Mouse (Mus musculus) cerebral cortex, adult 2 months (tissue): ENCODE results near the gene Eif2s3y.

Source experiments
- WGBS: fragments of 180-500 bp; shearing (Covaris S2); methylation state at CpG from one replicate; pipeline ENCODE4 v1.1.7; 2018; 5-methylcytosine and 5-hydroxymethylcytosine counted together

Gene Eif2s3y

GRCm38 (mm10) chrY:1009882-1010751, at the start of gene Eif2s3y:
TSS of gene Eif2s3y (plus strand) at chrY:1010543.
- WGBS = 38% methylated on average over 31 of the region's 31 CpGs
